Mouse (Mus musculus) forebrain, postnatal 0 days (tissue): ENCODE data around the gene Cryba1. TPM values are rescaled to one million over a fixed set of nuclear protein-coding genes. Genes with fewer than 3 reads are reported as not detected.
A peak's percentile ranks its signal among the peaks of the same experiment; 100 is the strongest.

Experiments
- ATAC-seq: fragments of 200-750 bp; cut with Nextera tagmentation; 2 replicates; pipeline ENCODE4 v1.8.0; 2017; ENCODE audit warnings: mild to moderate bottlenecking, moderate library complexity
- DNase-seq: peaks from one replicate; pipeline ENCODE4 v3.0.0-alpha.2; 2015
- H3K27ac ChIP-seq: fragments of 300-500 bp; sonication (generic); 2 replicates; pipeline ENCODE4 v1.5.1; 2014; ENCODE audit warnings: low read depth, mild to moderate bottlenecking, antibody characterized with exemption, low read length, moderate library complexity, mixed read lengths
- H3K27me3 ChIP-seq: fragments of 300-500 bp; sonication (generic); 2 replicates; pipeline ENCODE4 v1.6.1; 2014; ENCODE audit warnings: mild to moderate bottlenecking, low read length, mixed read lengths; ENCODE audit not compliant: insufficient read depth
- H3K36me3 ChIP-seq: fragments of 300-500 bp; sonication (generic); 2 replicates; pipeline ENCODE4 v1.6.1; 2014; ENCODE audit warnings: mild to moderate bottlenecking, moderate library complexity; ENCODE audit not compliant: insufficient read depth
- H3K4me1 ChIP-seq: fragments of 300-500 bp; sonication (generic); 2 replicates; pipeline ENCODE4 v1.6.1; 2014; ENCODE audit warnings: antibody characterized with exemption; ENCODE audit not compliant: insufficient read depth
- H3K4me2 ChIP-seq: fragments of 300-500 bp; sonication (generic); 2 replicates; pipeline ENCODE4 v1.6.1; 2014; ENCODE audit warnings: low read depth, mild to moderate bottlenecking, moderate library complexity
- H3K4me3 ChIP-seq: fragments of 300-500 bp; sonication (generic); 2 replicates; pipeline ENCODE4 v1.5.1; 2014; ENCODE audit warnings: low read depth, low read length, mixed read lengths
- H3K9ac ChIP-seq: fragments of 300-500 bp; sonication (generic); 2 replicates; pipeline ENCODE4 v1.6.1; 2014; ENCODE audit warnings: mild to moderate bottlenecking
- H3K9me3 ChIP-seq: fragments of 300-500 bp; sonication (generic); 2 replicates; pipeline ENCODE4 v1.6.1; 2016; ENCODE audit warnings: low read length
- CTCF ChIP-seq: sonication (generic); IDR thresholded peaks from 2 replicates; pipeline ENCODE4 v1.5.1; 2016; ENCODE audit warnings: antibody characterized with exemption, control low read depth, low read depth
- WGBS: fragments of 180-500 bp; shearing (Covaris S2); extraction: QIAGEN DNeasy Blood & Tissue Kit; methylation state at CpG from one replicate; pipeline ENCODE4 v1.1.7; 2014; 5-methylcytosine and 5-hydroxymethylcytosine counted together
- polyA plus RNA-seq: library from polyadenylated mRNA; unstranded; fragments of >200 nt; fragmentation: Nextera tagmentation; extraction: Ambion mirVana; gene quantifications from 2 replicates; pipeline ENCODE4 v1.2.1, GENCODE M21; 2015
- total RNA-seq: library from RNA; depleted of rRNA; stranded (reverse); fragments of >200 nt; gene quantifications from 2 replicates; pipeline ENCODE4 v1.2.3, GENCODE M21; 2014

Cryba1 gene
- total and polyA plus RNA-seq, 2 experiments from 2014 or later, result 0.41 to 0.95 TPM

DNA sequence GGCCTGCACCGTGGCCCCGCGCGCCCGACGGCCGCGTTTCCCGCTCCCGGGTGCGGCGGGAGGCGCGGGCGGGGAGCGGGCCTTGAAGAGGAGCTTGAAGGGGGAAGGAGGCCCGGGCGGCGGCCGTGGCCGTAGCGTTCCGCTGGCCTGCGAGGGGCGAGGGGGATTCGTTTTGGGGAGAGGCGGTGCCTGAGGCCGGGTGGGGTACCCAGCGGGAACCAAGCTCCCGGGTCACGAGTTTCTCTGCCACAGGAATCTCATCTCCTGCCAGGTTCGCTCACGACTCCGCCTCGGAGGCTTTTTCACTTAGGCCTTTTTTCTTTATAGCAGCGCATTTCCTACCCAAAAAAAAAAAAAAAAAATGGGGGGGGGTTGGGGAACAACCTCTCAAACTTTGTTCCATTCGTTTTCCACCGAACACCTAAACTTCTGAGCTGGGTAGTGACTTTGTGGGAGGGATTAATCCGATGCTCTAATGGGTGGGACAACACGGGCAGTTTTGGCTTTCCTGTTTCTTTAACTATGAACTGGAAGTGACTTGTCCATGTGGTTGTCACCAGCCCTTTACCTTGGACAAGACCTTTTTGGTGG lies 37.4 kb downstream of the Cryba1 start:
- Histone ChIP-seq H3K9ac (peak overlapping the region; percentile 88), H3K9me3 (no peaks in the 10 kb centered on the region), H3K27ac (peak overlapping the region; percentile 97), H3K36me3 (peaks cover 15% of the 10 kb centered on the region), H3K4me1 (0 out of 2 replicates have a peak, but pooled peaks cover 6% of the 10 kb centered on the region), H3K4me2 (peak overlapping the region; percentile 60), H3K27me3 (no peaks in the 10 kb centered on the region), H3K4me3 (peak overlapping the region; percentile 91)
- WGBS, result 6% methylated on average over 38 of the region's 40 CpGs
- no peak for TF ChIP-seq CTCF
- DNase-seq (peak; percentile 53), ATAC-seq (no peak)

- WGBS, result 5% methylated on average over 47 of the region's 76 CpGs
- no peaks in the 10 kb centered on the region for H3K27me3 ChIP-seq
- no peaks in the 10 kb centered on the region for H3K9me3 ChIP-seq
- H3K4me3 ChIP-seq, result peak overlapping the region; percentile 91
- H3K4me2 ChIP-seq, result peak overlapping the region; percentile 60
- ATAC-seq, result no peak
- H3K4me1 ChIP-seq, result 0 out of 2 replicates have a peak, but pooled peaks cover 6% of the 10 kb centered on the region
- H3K27ac ChIP-seq, result peak overlapping the region; percentile 97
- peaks cover 9% of the 10 kb centered on the region; the same call in 1 of the 2 replicates for H3K36me3 ChIP-seq
- TF ChIP-seq CTCF, result no peak
- peak overlapping the region; percentile 88 for H3K9ac ChIP-seq
- peak; percentile 62 for DNase-seq
Measured at GRCm38 (mm10) chr11:77686841-77687540, 38.1 kb downstream of the Cryba1 start.

GRCm38 (mm10) chr11:77686346-77686840 lies 38.7 kb downstream of the Cryba1 start:
- H3K9me3 ChIP-seq, result no peaks in the 10 kb centered on the region
- 0 out of 2 replicates have a peak, but pooled peaks cover 6% of the 10 kb centered on the region for H3K4me1 ChIP-seq
- WGBS, result 3% methylated on average over 23 of the region's 30 CpGs
- DNase-seq, result no peak
- H3K9ac ChIP-seq, result peak overlapping the region; percentile 88
- peak overlapping the region; percentile 97 for H3K27ac ChIP-seq
- H3K4me3 ChIP-seq, result peak overlapping the region; percentile 91
- ATAC-seq, result peak; percentile 30
- H3K36me3 ChIP-seq, result peaks cover 3% of the 10 kb centered on the region; the same call in 1 of the 2 replicates
- H3K27me3 ChIP-seq, result no peaks in the 10 kb centered on the region
- TF ChIP-seq CTCF, result 0 out of 2 replicates have a peak, but pooled peaks have one; percentile 3
- H3K4me2 ChIP-seq, result peak overlapping the region; percentile 60

GRCm38 (mm10) chr11:77685383-77686265 lies 39.5 kb downstream of the Cryba1 start, which contains the start of gene Nufip2:
TSS of gene Nufip2 (plus strand) at chr11:77686155.
- DNase-seq, result peak; percentile 99
- ATAC-seq, result peak; percentile 97
- peak; percentile 21; the same call in 1 of the 2 replicates for TF ChIP-seq CTCF

GRCm38 (mm10) chr11:77684896-77685295 lies 40.2 kb downstream of the Cryba1 start:
- H3K9ac ChIP-seq, result no peak overlapping the region
- ATAC-seq (no peak), DNase-seq (no peak)
- WGBS, result 46% methylated on average over 2 of the region's 2 CpGs
- no peaks in the 10 kb centered on the region for H3K27me3 ChIP-seq
- H3K4me1 ChIP-seq, result 0 out of 2 replicates have a peak, but pooled peaks cover 6% of the 10 kb centered on the region
- no peak for TF ChIP-seq CTCF
- H3K36me3 ChIP-seq, result no peaks in the 10 kb centered on the region
- no peak overlapping the region for H3K4me2 ChIP-seq
- no peaks in the 10 kb centered on the region for H3K9me3 ChIP-seq
- no peak overlapping the region for H3K27ac ChIP-seq
- no peak overlapping the region; the same call in 1 of the 2 replicates for H3K4me3 ChIP-seq

More at GRCm38 (mm10) chr11:77685383-77686265, 39.5 kb downstream of the Cryba1 start, which contains the start of gene Nufip2:
- WGBS, result 1% methylated on average over 38 of the region's 38 CpGs
- Histone ChIP-seq H3K9ac (peak within 1 kb of the TSS; percentile 88), H3K4me2 (peak within 1 kb of the TSS; percentile 60), H3K36me3 (no peaks in the 10 kb centered on the region; the same call in 1 of the 2 replicates), H3K27ac (peak within 1 kb of the TSS; percentile 97), H3K4me1 (0 out of 2 replicates have a peak, but pooled peaks cover 6% of the 10 kb centered on the region), H3K4me3 (peak within 1 kb of the TSS; percentile 91), H3K27me3 (no peaks in the 10 kb centered on the region), H3K9me3 (no peaks in the 10 kb centered on the region)

- H3K9ac ChIP-seq, result no peak overlapping the region
- H3K27ac ChIP-seq, result no peak overlapping the region
- H3K4me3 ChIP-seq, result no peak overlapping the region
- no peaks in the 10 kb centered on the region for H3K4me1 ChIP-seq
- H3K27me3 ChIP-seq, result no peaks in the 10 kb centered on the region
- no peaks in the 10 kb centered on the region for H3K36me3 ChIP-seq
- DNase-seq (no peak), ATAC-seq (no peak)
- WGBS, result 5% methylated on average over 2 of the region's 2 CpGs
- H3K9me3 ChIP-seq, result no peaks in the 10 kb centered on the region
- H3K4me2 ChIP-seq, result no peak overlapping the region
- no peak for TF ChIP-seq CTCF
Measured at GRCm38 (mm10) chr11:77680018-77680417, 45.1 kb downstream of the Cryba1 start.
